21 mouse cellular contexts compared by ENCODE assay signal in the genomic region with DNA sequence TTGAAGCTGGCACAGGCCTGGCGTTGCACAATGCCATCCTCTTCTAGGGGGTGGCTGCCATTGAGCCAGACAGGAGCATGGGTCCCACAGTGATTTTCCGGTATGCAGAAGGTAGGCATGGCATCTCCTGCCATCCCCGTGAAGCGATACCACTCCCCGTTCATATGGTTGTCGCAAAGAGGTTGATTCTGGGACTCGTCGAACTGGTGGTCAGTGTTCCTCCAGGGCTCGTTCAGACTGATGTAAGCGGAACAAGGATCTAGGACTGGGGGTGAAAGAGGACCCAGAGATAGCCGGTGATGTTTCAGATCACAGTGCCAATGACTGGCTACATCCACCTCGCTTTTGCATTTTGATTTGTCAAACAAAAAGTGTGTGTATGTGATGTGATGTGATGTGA. TPM values are rescaled to one million over a fixed set of nuclear protein-coding genes. Genes with fewer than 3 reads are reported as not detected.
DNase-seq lines count a peak whose midpoint lies in the region; ATAC-seq lines count a peak whose summit lies in the region.
"Had no signal": no experiment of that assay in that cellular context is flagged by ENCODE, and none has a peak within 500 bp of the region (broad histone marks: within the 10 kb centered on the region; RNA-seq: fewer than 3 reads in every experiment).

No protein-coding gene starts in this region.

- H3K9ac ChIP-seq in heart, embryonic 11.5 days (ENCODE audit: low read depth, low read length) = no peak overlapping the region
- H3K9ac ChIP-seq in midbrain, embryonic 11.5 days (ENCODE audit: low read length) = no peak overlapping the region
- H3K9ac ChIP-seq in midbrain, embryonic 15.5 days = no peak overlapping the region
- H3K9ac ChIP-seq: embryonic facial prominence, embryonic 13.5 days; embryonic facial prominence, embryonic 15.5 days; forebrain, embryonic 12.5 days had no signal

- no peaks in the 10 kb centered on the region for H3K36me3 ChIP-seq in heart, embryonic 11.5 days (ENCODE audit: control insufficient read depth, insufficient read depth, low read length)
- no peaks in the 10 kb centered on the region for H3K36me3 ChIP-seq in midbrain, embryonic 11.5 days (ENCODE audit: control insufficient read depth, insufficient read depth, low read length)
- H3K36me3 ChIP-seq in midbrain, embryonic 15.5 days (replicated peaks) = no peaks in the 10 kb centered on the region
- H3K36me3 ChIP-seq: embryonic facial prominence, embryonic 13.5 days; embryonic facial prominence, embryonic 15.5 days; forebrain, embryonic 10.5 days; forebrain, embryonic 12.5 days had no signal

- 0 out of 2 replicates have a peak, but pooled peaks cover 2% of the 10 kb centered on the region for H3K27me3 ChIP-seq in heart, embryonic 11.5 days (ENCODE audit: control insufficient read depth, insufficient read depth, low read length)
- no peaks in the 10 kb centered on the region for H3K27me3 ChIP-seq in midbrain, embryonic 11.5 days (ENCODE audit: control insufficient read depth, insufficient read depth, low read length)
- no peaks in the 10 kb centered on the region for H3K27me3 ChIP-seq in midbrain, embryonic 15.5 days (replicated peaks)
- H3K27me3 ChIP-seq: embryonic facial prominence, embryonic 13.5 days; embryonic facial prominence, embryonic 15.5 days; forebrain, embryonic 12.5 days had no signal

- no peaks in the 10 kb centered on the region for H3K9me3 ChIP-seq in heart, embryonic 11.5 days (replicated peaks; ENCODE audit: control insufficient read depth, low read length)
- H3K9me3 ChIP-seq in midbrain, embryonic 11.5 days (ENCODE audit: control insufficient read depth, low read length) = no peaks in the 10 kb centered on the region
- H3K9me3 ChIP-seq in midbrain, embryonic 15.5 days = no peaks in the 10 kb centered on the region
- H3K9me3 ChIP-seq: embryonic facial prominence, embryonic 13.5 days; embryonic facial prominence, embryonic 15.5 days; forebrain, embryonic 10.5 days; forebrain, embryonic 12.5 days had no signal

- WGBS in heart, embryonic 11.5 days (ENCODE audit: insufficient replicate concordance) = 90% methylated on average over 12 of the region's 12 CpGs
- 95% methylated on average over 12 of the region's 12 CpGs for WGBS in midbrain, embryonic 11.5 days
- 93% methylated on average over 12 of the region's 12 CpGs for WGBS in midbrain, embryonic 15.5 days

- peaks cover 10% of the 10 kb centered on the region for H3K4me1 ChIP-seq in heart, embryonic 11.5 days (ENCODE audit: control insufficient read depth, insufficient read depth, low read length)
- no peaks in the 10 kb centered on the region for H3K4me1 ChIP-seq in midbrain, embryonic 11.5 days (ENCODE audit: control insufficient read depth, insufficient read depth, low read length)
- no peaks in the 10 kb centered on the region for H3K4me1 ChIP-seq in midbrain, embryonic 15.5 days
- H3K4me1 ChIP-seq: forebrain, embryonic 12.5 days had no signal

- ATAC-seq in heart, embryonic 11.5 days (replicated peaks; ENCODE audit: insufficient number of reproducible peaks, low FRiP score, low TSS enrichment) = no peak
- ATAC-seq in midbrain, embryonic 11.5 days (ENCODE audit: low FRiP score) = no peak
- no peak for ATAC-seq in midbrain, embryonic 15.5 days (replicated peaks)
- ATAC-seq: forebrain, embryonic 14.5 days; forebrain, embryonic 16.5 days had no signal

- DNase-seq in heart, adult 11 months = peak; percentile 83
- DNase-seq in midbrain, embryonic 11.5 days (ENCODE audit: low spot score, missing footprints) = peak; percentile 71
- DNase-seq: cerebellum, adult 11 months; cerebellum, adult 18-20 months; cerebellum, adult 8-10 months; cerebellum, adult 9-11 months; cerebellum, postnatal 14 days; cerebellum, postnatal 36 days; embryo, embryonic 11 days had no signal

- H3K4me3 ChIP-seq in heart, embryonic 11.5 days (ENCODE audit: low read depth, low read length) = no peak overlapping the region
- H3K4me3 ChIP-seq in midbrain, embryonic 11.5 days (ENCODE audit: low read depth, low read length) = no peak overlapping the region
- no peak overlapping the region for H3K4me3 ChIP-seq in midbrain, embryonic 15.5 days
- H3K4me3 ChIP-seq: embryonic facial prominence, embryonic 13.5 days; embryonic facial prominence, embryonic 15.5 days; erythroblast, embryonic 14.5 days; forebrain, embryonic 10.5 days; forebrain, embryonic 12.5 days had no signal

- H3K27ac ChIP-seq in heart, embryonic 11.5 days (ENCODE audit: low read depth, low read length) = no peak overlapping the region
- no peak overlapping the region for H3K27ac ChIP-seq in midbrain, embryonic 11.5 days (ENCODE audit: low read depth, low read length)
- no peak overlapping the region for H3K27ac ChIP-seq in midbrain, embryonic 15.5 days
- H3K27ac ChIP-seq: forebrain, embryonic 10.5 days; forebrain, embryonic 12.5 days had no signal

- no peak overlapping the region for H3K4me2 ChIP-seq in heart, embryonic 11.5 days
- H3K4me2 ChIP-seq in midbrain, embryonic 11.5 days = no peak overlapping the region
- no peak overlapping the region for H3K4me2 ChIP-seq in midbrain, embryonic 15.5 days
- H3K4me2 ChIP-seq: embryonic facial prominence, embryonic 13.5 days; embryonic facial prominence, embryonic 15.5 days; forebrain, embryonic 12.5 days had no signal

RNA-seq across cellular contexts. Expression of a gene that starts 2.9 kb away (rescaled TPM):
- polyA plus RNA-seq in heart, embryonic 11.5 days (2014; fragmentation: Nextera tagmentation; extraction: Ambion mirVana) = 5.1 and 5.5 TPM in 2 replicates
- polyA plus RNA-seq in midbrain, embryonic 11.5 days (2014; fragmentation: Nextera tagmentation; extraction: Ambion mirVana) = 0.38 and 0.48 TPM in 2 replicates
- polyA plus RNA-seq in midbrain, embryonic 15.5 days (2015; fragmentation: Nextera tagmentation; extraction: Ambion mirVana) = 0.06 and 0.08 TPM in 2 replicates
- polyA plus RNA-seq: forebrain, embryonic 14.5 days had no signal

RNA-seq across cellular contexts. Expression of a gene that starts 35.2 kb away (rescaled TPM):
- 1.5 and 1.8 TPM in 2 replicates for polyA plus RNA-seq in heart, embryonic 11.5 days (2014; fragmentation: Nextera tagmentation; extraction: Ambion mirVana)
- polyA plus RNA-seq in midbrain, embryonic 11.5 days (2014; fragmentation: Nextera tagmentation; extraction: Ambion mirVana) = 0.21 TPM in 1 of 2 replicates, not detected in the other
- polyA plus RNA-seq in midbrain, embryonic 15.5 days (2015; fragmentation: Nextera tagmentation; extraction: Ambion mirVana) = not detected in 2 replicates
- polyA plus RNA-seq: adrenal gland, adult 2 months; brain, embryonic 14.5 days; C2C12; embryonic facial prominence, embryonic 13.5 days; erythroblast, embryonic 14.5 days; forebrain, embryonic 10.5 days; forebrain, embryonic 12.5 days; forebrain, embryonic 14.5 days; forebrain, embryonic 16.5 days had no signal

RNA-seq across cellular contexts. Expression of a gene that starts 43.2 kb away (rescaled TPM):
- 11.3 and 12.2 TPM in 2 replicates for polyA plus RNA-seq in heart, embryonic 11.5 days (2014; fragmentation: Nextera tagmentation; extraction: Ambion mirVana)
- polyA plus RNA-seq in midbrain, embryonic 11.5 days (2014; fragmentation: Nextera tagmentation; extraction: Ambion mirVana) = 2.4 and 3.3 TPM in 2 replicates
- 2.1 and 9.3 TPM in 2 replicates for polyA plus RNA-seq in midbrain, embryonic 15.5 days (2015; fragmentation: Nextera tagmentation; extraction: Ambion mirVana)
- polyA plus RNA-seq: embryonic facial prominence, embryonic 15.5 days; forebrain, embryonic 14.5 days had no signal
